Mouse (Mus musculus) c-Kit-positive CD71-negative TER-119-negative erythroid progenitor cells, embryonic 14.5 days (primary cell): ENCODE results near the gene Slc38a8.
A peak's percentile ranks its signal among the peaks of the same experiment; 100 is the strongest.

Experiments
- DNase-seq: peaks from one replicate; pipeline ENCODE4 v3.0.0-alpha.2; 2013; ENCODE audit warnings: low read depth

Slc38a8 gene

GRCm38 (mm10) chr8:119501598-119501997, at the start of gene Slc38a8:
Gene Slc38a8, minus strand, starts transcription at chr8:119501698.
- no peak for DNase-seq

DNA sequence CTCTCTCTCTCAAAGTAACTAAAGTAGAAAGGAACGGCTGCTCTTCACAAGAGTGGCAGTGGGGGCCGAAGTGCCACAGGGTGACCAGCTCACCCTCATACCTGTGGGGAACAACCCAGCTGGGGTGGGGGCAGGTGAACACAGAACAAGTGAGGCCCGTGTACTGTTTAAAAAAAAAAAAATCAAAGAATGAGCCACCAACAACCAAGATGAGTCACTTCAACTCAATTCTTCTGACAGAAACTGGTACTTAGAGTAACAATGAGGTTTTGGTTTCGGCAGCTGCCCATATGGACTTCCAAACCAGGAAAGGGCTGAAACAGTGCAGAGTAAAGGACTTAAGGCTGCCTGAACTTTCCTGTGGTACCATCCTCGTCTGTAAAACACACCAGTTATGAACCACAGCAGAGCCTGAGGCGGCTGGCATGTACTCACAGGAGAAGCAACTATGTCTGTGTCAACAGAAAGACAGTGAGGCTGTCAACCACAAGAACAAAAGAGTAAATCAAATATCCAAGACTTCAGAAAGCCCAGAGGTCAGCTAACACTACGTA, 47.1 kb upstream of the Slc38a8 start:
- no peak for DNase-seq

- DNase-seq, result no peak
These were observed 45.7 kb upstream of the Slc38a8 start for GRCm38 (mm10) chr8:119547019-119547691.

DNA sequence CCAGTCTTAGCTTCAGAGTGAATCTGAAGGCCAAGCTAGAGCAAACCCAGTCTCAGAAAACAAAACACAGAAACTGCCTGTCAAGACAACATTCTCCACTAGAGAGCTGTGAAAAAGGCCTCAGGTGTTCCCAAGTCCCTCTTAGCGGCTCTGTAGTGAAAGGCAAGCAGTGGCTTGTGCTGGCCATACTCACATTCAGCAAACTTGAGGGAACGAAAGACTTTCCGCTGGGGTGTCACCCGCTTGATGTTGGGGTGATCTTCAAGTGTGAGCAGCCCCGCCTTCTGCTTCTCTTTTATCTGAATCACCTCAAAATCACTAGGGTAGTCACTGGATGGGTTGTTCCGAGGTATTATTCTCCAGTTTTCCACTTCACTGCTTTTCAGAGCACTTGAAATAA, 44.3 kb upstream of the Slc38a8 start:
- DNase-seq, result no peak

DNA sequence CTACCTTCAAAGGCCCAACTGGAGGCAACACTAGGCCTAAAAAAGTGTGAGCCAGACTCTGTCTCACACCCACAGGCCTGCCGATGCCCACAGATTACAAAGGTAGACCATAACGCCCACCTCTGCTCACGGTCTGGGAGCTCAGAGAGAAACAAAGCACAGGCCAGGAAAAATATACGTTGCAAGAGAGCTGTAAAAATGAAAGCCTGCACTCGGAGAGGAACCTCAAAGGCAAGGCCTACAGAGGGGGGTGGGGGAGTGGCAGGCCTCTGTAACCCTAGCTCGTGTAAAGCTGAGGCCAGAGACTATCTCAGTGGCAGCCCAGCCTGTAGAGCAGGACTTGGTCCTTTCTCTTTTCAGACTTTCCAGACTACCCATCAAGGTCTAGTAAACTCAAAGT, 43.7 kb upstream of the Slc38a8 start:
- DNase-seq, result no peak

DNA sequence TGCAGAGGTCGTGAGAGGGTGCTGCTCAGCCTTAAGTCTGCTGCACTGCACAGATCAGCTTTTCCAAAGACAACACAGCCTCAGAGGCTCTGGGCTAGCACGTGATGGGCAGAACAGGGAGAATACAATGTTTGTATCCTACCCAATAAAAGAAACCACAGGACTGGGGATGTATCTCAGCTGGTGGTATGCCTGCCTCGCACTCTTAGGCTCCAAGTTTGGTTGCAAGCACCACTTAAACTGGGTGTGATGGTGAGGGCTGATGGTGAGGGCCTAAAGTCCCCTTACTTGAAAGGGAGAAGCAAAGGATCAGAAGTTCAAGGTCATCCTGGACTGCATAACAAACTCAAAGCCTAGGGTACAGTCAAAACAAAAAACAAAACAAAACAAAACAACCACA, 43.1 kb upstream of the Slc38a8 start:
- DNase-seq, result no peak

DNA sequence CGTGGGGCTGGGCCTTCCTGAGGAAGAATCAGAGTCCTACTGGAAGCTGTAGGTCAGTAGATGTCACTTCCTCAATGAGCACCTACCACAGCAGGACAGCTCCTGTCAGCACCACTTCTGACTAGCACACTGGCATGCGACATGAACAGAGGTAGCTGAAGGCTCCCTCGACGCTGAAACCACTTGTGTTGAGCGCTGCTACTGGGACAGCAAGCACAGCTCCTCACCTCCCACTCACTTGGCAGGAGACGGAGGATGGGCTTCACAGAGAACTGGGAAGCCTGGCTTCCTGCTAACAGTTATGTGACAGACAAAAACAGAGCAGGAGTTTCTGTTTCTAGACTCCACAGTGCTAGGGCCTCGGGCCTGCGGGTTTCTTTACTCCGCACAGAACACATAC, 30.5 kb upstream of the Slc38a8 start:
- no peak for DNase-seq

- no peak for DNase-seq
These were observed 29.9 kb upstream of the Slc38a8 start for GRCm38 (mm10) chr8:119531397-119531796.

DNA sequence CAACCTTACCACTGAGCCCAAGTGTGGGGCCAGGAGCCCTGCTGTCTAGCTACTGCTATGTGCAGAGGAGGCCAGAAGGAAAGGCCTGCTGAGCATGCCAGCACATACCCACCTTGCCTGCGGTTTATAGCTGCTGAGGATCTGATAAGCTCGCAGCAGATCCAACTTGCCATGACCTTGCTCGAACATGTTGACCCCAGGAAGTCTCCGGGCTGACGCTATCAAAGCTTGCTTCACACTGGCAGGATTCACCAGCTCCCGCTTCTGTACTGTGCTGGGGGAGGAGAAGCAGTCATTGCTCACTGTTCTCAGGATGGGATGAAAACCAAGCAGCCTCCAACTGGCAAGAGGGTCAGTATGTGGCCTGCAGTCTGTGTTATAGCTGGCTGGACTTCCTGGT, 29.4 kb upstream of the Slc38a8 start:
- DNase-seq, result no peak

GRCm38 (mm10) chr8:119528762-119529161, 27.3 kb upstream of the Slc38a8 start:
- DNase-seq, result no peak

- no peak for DNase-seq
These were observed 18.6 kb upstream of the Slc38a8 start for GRCm38 (mm10) chr8:119520102-119520501.

- DNase-seq, result no peak
These were observed 15.2 kb upstream of the Slc38a8 start for GRCm38 (mm10) chr8:119516674-119517073.

GRCm38 (mm10) chr8:119515767-119516166, 14.3 kb upstream of the Slc38a8 start:
- DNase-seq, result no peak

- no peak for DNase-seq
These were observed 13.4 kb upstream of the Slc38a8 start for GRCm38 (mm10) chr8:119514940-119515339.

GRCm38 (mm10) chr8:119513405-119513804, 11.9 kb upstream of the Slc38a8 start:
- DNase-seq, result no peak

DNA sequence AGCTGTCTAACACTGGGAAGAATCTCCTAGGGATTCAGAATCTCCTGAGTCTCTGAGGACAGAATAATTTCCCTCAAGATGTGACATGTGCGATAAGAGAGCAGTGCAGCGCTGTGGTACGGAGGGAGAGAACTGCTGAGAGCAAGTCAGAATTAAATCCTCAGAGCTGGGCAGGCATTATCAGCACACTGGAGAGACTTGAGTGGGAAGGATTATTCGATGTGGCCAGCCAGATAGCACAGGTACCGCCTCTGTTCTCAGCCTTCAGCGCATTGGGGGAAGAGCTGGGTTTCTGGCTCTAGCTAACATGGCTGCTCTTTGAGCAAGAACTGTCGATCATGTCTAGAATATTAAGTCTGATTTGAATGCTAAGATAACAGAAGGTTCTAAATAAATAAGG, 10.2 kb upstream of the Slc38a8 start:
- no peak for DNase-seq

- no peak for DNase-seq
These were observed 9.0 kb upstream of the Slc38a8 start for GRCm38 (mm10) chr8:119510471-119510870.

DNA sequence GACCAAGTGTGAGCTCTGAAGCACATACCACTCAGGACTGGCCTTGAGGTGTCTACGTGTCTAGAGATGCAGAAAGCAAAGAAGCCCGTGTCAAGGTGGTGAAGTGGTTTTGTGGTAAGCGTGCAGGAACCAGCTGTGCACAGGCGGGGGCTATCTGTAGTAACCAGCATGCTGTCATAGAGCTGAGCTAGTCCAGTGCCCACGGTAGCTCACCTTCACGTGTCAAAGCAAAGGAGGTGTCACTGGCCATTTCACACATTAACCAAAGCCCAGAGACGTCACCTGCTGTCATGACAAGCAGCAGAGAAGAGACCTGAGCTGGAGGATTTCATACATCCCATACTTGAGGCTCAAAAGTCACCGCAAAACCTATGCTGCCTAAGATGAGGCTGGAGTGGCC, 4.6 kb upstream of the Slc38a8 start:
- no peak for DNase-seq

- no peak for DNase-seq
These were observed 4.0 kb upstream of the Slc38a8 start for GRCm38 (mm10) chr8:119505488-119505887.

DNA sequence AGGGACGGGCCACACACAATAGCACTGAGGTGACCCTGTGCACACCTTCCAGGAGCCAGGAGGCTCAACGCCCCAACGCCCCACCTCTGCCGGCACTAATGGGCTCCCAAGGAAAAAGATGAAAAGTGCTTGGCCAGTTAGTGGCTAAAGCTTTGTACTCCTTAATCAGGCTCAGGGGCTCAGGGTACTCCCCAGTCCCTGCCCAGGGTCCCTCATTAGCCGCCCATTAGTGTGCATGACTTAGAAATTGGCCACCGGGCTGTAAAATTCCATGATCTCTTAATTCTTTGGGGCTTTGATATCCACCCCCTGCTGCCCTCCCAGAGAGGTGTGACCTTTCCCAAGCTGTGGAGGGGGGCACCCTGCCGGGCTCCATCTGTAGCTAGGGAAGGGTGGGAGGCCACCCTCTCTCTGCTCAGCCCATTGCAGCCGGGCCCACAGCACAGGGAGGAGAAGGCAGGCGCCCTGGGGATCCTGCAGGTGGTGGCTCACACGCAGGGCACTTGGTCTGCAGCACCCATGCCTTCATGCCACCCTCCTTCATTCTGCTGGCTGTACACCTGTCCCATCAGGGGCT, 1.8 kb upstream of the Slc38a8 start:
- no peak for DNase-seq

- DNase-seq, result no peak
These were observed 613 bp upstream of the Slc38a8 start for GRCm38 (mm10) chr8:119502111-119502510.

- no peak for DNase-seq
These were observed 1.7 kb downstream of the Slc38a8 start for GRCm38 (mm10) chr8:119499836-119500235.

DNA sequence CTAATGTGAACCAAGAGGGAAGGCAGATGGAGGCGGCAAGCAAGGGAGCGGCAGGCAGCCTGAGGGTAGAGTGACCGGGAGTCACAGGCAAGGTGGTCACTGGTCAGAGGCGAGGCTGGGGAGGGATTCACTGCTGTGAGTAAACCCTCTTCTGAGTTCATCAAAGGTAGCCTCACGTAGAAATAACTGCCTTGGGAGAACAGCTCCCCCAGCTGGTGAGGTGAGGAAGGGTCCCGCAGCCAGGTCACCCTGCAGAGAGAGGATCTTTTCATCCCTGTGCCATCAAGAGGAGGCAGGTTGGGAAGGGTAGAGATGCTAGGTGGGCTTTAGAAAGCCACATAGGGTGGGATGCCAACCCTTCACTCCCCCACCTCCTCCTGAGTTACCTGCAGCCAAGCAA, 4.7 kb downstream of the Slc38a8 start:
- DNase-seq, result peak; percentile 36

DNA sequence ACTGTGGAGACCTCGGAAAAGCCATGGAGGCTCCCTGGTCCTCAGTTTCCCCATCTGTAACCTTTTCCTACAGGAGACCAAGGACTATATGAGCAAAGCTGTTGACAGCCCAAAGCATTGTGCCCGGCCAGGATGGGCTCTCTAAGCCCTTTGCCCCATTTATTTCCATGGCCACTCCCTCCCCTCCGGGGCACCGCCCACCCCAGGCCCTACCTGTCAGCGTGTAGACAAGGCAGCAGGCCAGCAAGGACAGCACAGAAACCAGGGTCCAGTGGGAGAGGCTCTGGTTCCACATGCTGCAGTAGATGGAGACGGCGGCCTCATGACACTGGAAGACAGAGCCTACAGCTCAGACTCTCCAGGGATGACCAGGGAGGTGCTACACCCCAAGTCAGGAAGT, 14.4 kb downstream of the Slc38a8 start:
- DNase-seq, result no peak
